Mouse (Mus musculus) embryonic facial prominence, embryonic 12.5 days (tissue): ENCODE measurements at regions not wholly inside any gene's neighbourhood (a gene's known extent, or its start where the extent isn't known, plus 50 kb on each side); places are given as distances from the start of the nearest gene placed in this dataset.

Source experiments
- ATAC-seq: fragments of 200-750 bp; cut with Nextera tagmentation; 2 replicates; pipeline ENCODE4 v1.8.0; 2017; ENCODE audit not compliant: insufficient number of reproducible peaks, insufficient read depth, low FRiP score, low TSS enrichment
- H3K27ac ChIP-seq: fragments of 300-500 bp; sonication (generic); 2 replicates; pipeline ENCODE4 v1.5.1; 2016; ENCODE audit warnings: mild to moderate bottlenecking
- H3K27me3 ChIP-seq: fragments of 300-500 bp; sonication (generic); 2 replicates; pipeline ENCODE4 v1.6.1; 2016; ENCODE audit warnings: mild to moderate bottlenecking, moderate library complexity
- H3K36me3 ChIP-seq: fragments of 300-500 bp; sonication (generic); 2 replicates; pipeline ENCODE4 v1.6.1; 2016; ENCODE audit warnings: mild to moderate bottlenecking
- H3K4me1 ChIP-seq: fragments of 300-500 bp; sonication (generic); 2 replicates; pipeline ENCODE4 v1.6.1; 2016
- H3K4me2 ChIP-seq: fragments of 300-500 bp; sonication (generic); replicated peaks from 2 replicates; pipeline ENCODE4 v1.6.1; 2016; ENCODE audit warnings: mild to moderate bottlenecking, moderate library complexity
- H3K4me3 ChIP-seq: fragments of 300-500 bp; sonication (generic); 2 replicates; pipeline ENCODE4 v1.5.1; 2016; ENCODE audit warnings: mild to moderate bottlenecking
- H3K9ac ChIP-seq: fragments of 300-500 bp; sonication (generic); 2 replicates; pipeline ENCODE4 v1.6.1; 2016; ENCODE audit warnings: mild to moderate bottlenecking, moderate library complexity
- H3K9me3 ChIP-seq: fragments of 300-500 bp; sonication (generic); 2 replicates; pipeline ENCODE4 v1.6.1; 2016; ENCODE audit warnings: mild to moderate bottlenecking, moderate library complexity
- WGBS: fragments of 180-500 bp; shearing (Covaris S2); methylation state at CpG from one replicate; pipeline ENCODE4 v1.1.7; 2016; 5-methylcytosine and 5-hydroxymethylcytosine counted together

DNA sequence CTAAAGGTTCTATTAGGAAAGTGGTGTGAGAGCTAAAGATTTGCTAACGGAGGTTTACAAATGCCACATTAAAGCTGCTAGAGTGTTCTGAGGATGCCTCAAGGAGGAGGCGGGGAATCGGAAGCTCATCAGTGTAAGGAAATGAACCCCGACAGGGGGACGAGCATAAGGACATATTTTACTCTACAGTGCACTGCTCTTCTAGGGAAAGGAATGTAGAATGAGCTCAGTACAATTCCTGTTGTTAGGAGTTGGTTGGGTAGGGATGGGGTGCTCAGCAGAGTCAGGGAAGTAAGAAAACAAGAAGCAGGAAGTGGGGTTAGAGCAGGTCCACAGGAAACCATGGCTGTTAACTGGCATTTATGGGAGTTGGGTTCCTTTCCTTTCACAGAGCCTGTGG lies 54.6 kb downstream of the Mex3b start:
- peaks cover 10% of the 10 kb centered on the region for H3K4me1 ChIP-seq
- H3K4me3 ChIP-seq, result no peak overlapping the region
- H3K4me2 ChIP-seq, result no peak overlapping the region
- no peaks in the 10 kb centered on the region for H3K36me3 ChIP-seq
- ATAC-seq, result no peak
- H3K9me3 ChIP-seq, result no peaks in the 10 kb centered on the region
- no peak overlapping the region for H3K9ac ChIP-seq
- H3K27ac ChIP-seq, result peak overlapping the region; percentile 31; the same call in 1 of the 2 replicates
- 60% methylated on average over 5 of the region's 5 CpGs for WGBS
- no peaks in the 10 kb centered on the region for H3K27me3 ChIP-seq

DNA sequence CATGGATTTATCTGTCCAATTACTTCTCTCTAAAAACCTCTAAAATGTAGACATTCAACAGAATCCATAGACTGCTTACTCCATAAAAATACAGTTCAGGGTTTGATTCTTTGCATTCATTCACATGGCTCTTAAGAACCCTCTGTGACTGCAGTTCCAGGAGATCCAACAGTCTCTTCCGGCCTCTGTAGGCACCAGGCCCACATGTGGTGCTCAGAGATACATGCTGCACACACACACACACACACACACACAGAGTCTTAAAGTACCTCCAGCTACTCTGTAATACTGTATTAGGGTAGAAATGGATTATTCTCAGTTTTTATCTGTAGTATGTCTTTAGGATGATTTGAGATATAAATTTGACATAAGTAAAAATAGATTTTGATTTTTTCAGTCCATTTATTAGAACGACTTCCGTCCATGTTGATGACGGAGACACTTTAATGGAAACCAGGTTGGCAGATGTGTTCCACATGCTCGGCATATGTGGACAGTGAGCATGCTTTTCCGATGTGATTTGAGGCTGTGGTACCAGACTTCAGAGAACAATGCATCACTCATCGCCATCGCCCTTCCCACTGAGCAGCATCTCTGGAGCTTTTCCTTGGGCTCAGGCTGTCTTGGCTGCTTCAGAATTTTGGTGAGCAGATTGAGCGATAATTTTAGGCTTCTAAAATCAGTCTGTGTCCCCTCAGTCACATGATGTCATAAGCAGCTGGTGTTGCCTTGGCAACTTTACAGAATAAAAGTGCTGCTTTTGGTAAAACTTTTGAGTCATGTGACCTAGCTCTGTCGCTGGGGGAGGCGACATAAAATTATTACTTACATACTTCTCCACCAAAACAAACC lies 56.3 kb downstream of the Mex3b start:
- no peak for ATAC-seq
- H3K36me3 ChIP-seq, result no peaks in the 10 kb centered on the region
- H3K9ac ChIP-seq, result no peak overlapping the region
- H3K9me3 ChIP-seq, result no peaks in the 10 kb centered on the region
- peak overlapping the region; percentile 76 for H3K27ac ChIP-seq
- no peaks in the 10 kb centered on the region for H3K27me3 ChIP-seq
- H3K4me2 ChIP-seq, result 0 out of 2 replicates have a peak overlapping the region, but pooled peaks have one; percentile 7
- peaks cover 10% of the 10 kb centered on the region for H3K4me1 ChIP-seq
- 29% methylated on average over 11 of the region's 11 CpGs for WGBS
- H3K4me3 ChIP-seq, result no peak overlapping the region

DNA sequence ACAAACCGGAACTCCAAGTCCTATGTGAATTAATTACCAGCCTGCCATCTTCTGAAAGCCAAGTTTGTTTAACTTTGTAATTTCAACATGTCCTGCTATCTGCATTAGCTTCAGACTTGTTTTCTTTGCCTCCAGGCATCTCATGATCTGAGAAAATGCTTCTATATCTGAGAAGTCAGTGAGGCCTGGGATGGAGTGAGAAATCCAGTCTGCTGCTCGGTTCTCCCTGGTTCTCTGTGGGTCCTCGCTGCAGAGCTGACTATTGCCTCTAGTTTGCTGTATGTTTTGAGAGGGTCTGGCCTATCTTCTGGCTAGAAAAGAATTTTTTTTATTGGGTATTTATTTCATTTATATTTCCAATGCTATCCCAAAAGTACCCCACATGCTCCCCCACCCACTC lies 57.0 kb downstream of the Mex3b start:
- 39% methylated on average over 3 of the region's 3 CpGs for WGBS
- H3K27ac ChIP-seq, result peak overlapping the region; percentile 76; the same call in 1 of the 2 replicates
- H3K9ac ChIP-seq, result no peak overlapping the region
- no peaks in the 10 kb centered on the region for H3K27me3 ChIP-seq
- no peaks in the 10 kb centered on the region for H3K9me3 ChIP-seq
- no peak for ATAC-seq
- peaks cover 10% of the 10 kb centered on the region for H3K4me1 ChIP-seq
- no peak overlapping the region for H3K4me3 ChIP-seq
- no peaks in the 10 kb centered on the region for H3K36me3 ChIP-seq
- 0 out of 2 replicates have a peak overlapping the region, but pooled peaks have one; percentile 7 for H3K4me2 ChIP-seq

- no peak for ATAC-seq
- no peak overlapping the region for H3K9ac ChIP-seq
- WGBS, result 31% methylated on average over 3 of the region's 3 CpGs
- H3K4me1 ChIP-seq, result no peaks in the 10 kb centered on the region; the same call in 1 of the 2 replicates
- no peak overlapping the region for H3K4me2 ChIP-seq
- H3K27me3 ChIP-seq, result no peaks in the 10 kb centered on the region
- H3K36me3 ChIP-seq, result no peaks in the 10 kb centered on the region
- no peak overlapping the region for H3K4me3 ChIP-seq
- H3K9me3 ChIP-seq, result no peaks in the 10 kb centered on the region
- H3K27ac ChIP-seq, result no peak overlapping the region
Measured at GRCm38 (mm10) chr7:82938311-82938710, 71.2 kb downstream of the Mex3b start.

DNA sequence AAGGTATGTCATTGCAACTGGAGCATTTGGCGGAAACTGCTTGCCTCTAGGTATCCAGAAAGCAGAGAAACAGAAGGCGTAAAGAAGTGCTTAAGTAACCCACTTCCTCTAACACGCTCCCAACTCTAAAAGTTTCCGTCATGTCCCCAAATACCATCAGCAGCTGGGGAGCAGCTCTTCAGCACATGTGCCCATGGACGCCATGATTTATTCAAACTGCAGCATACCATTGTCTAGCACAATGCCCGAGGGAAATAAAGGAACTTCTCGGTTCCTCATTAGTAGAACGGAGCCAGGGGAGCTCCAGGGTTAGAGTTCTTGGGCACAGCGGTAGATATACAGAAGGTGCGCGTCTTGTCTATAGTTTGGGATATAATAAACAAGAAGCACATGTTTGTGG lies 72.4 kb downstream of the Mex3b start:
- no peaks in the 10 kb centered on the region for H3K36me3 ChIP-seq
- no peak for ATAC-seq
- H3K4me3 ChIP-seq, result no peak overlapping the region
- H3K4me2 ChIP-seq, result no peak overlapping the region
- no peak overlapping the region for H3K27ac ChIP-seq
- no peak overlapping the region for H3K9ac ChIP-seq
- 84% methylated on average over 11 of the region's 11 CpGs for WGBS
- H3K27me3 ChIP-seq, result no peaks in the 10 kb centered on the region
- no peaks in the 10 kb centered on the region for H3K9me3 ChIP-seq
- H3K4me1 ChIP-seq, result no peaks in the 10 kb centered on the region; the same call in 1 of the 2 replicates

GRCm38 (mm10) chr7:82943376-82943775 lies 76.2 kb downstream of the Mex3b start:
- H3K9ac ChIP-seq, result no peak overlapping the region
- H3K27me3 ChIP-seq, result no peaks in the 10 kb centered on the region
- no peaks in the 10 kb centered on the region for H3K9me3 ChIP-seq
- 61% methylated on average over 9 of the region's 9 CpGs for WGBS
- H3K4me3 ChIP-seq, result no peak overlapping the region
- H3K36me3 ChIP-seq, result no peaks in the 10 kb centered on the region
- ATAC-seq, result no peak
- H3K4me2 ChIP-seq, result no peak overlapping the region
- H3K27ac ChIP-seq, result no peak overlapping the region
- H3K4me1 ChIP-seq, result no peaks in the 10 kb centered on the region; the same call in 1 of the 2 replicates

DNA sequence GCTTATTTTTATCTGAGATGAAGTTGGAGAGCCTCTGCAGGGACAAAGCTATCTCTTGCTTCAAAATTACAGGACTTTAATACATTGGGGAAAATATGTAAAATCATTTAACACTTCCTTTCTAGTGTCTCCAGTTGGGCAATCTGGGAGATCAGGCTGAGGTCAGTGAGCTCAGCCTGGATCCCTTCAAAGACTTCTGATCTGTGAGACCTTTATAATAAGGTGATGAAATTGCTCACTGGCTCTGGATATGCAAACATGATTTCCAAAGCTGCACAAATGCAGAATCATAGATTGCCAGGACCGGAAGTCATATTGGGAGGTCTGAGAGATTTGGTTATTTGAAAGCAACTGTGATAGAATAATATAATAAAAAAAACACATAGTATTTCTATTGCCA lies 76.7 kb downstream of the Mex3b start:
- Histone ChIP-seq H3K4me3 (no peak overlapping the region), H3K9me3 (no peaks in the 10 kb centered on the region), H3K27me3 (no peaks in the 10 kb centered on the region), H3K4me2 (no peak overlapping the region), H3K36me3 (no peaks in the 10 kb centered on the region), H3K4me1 (no peaks in the 10 kb centered on the region; the same call in 1 of the 2 replicates), H3K9ac (no peak overlapping the region), H3K27ac (no peak overlapping the region)
- ATAC-seq, result no peak
- 90% methylated on average over 1 of the region's 1 CpGs for WGBS

DNA sequence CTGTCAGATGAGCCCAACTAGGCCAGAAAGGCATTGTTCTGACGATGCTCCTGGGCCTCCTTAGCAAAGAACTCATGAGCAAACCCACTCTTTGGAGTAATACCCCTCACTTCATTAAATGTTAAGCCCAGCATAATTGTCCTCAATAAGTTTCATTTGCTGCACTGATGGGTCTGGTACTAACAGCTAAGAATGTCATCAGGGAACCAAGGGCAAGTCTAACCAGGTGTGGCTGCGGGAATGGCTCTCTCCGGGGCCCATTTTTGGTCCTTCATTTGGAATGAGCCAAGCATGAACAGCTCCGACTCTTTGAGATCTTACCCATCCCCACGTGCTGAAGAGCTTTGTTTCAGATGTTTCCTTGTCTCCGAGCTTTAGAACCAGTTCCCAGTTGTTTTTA lies 82.2 kb downstream of the Mex3b start:
- Histone ChIP-seq H3K27ac (no peak overlapping the region), H3K4me3 (no peak overlapping the region), H3K4me2 (no peak overlapping the region), H3K9ac (no peak overlapping the region), H3K4me1 (no peaks in the 10 kb centered on the region), H3K27me3 (no peaks in the 10 kb centered on the region), H3K9me3 (no peaks in the 10 kb centered on the region), H3K36me3 (no peaks in the 10 kb centered on the region)
- ATAC-seq, result no peak
- 89% methylated on average over 6 of the region's 6 CpGs for WGBS

GRCm38 (mm10) chr7:82957208-82957977 lies 90.3 kb downstream of the Mex3b start:
- H3K27me3 ChIP-seq, result no peaks in the 10 kb centered on the region
- H3K4me3 ChIP-seq, result no peak overlapping the region
- ATAC-seq, result no peak
- no peak overlapping the region for H3K4me2 ChIP-seq
- no peaks in the 10 kb centered on the region for H3K36me3 ChIP-seq
- WGBS, result 63% methylated on average over 20 of the region's 20 CpGs
- H3K9ac ChIP-seq, result no peak overlapping the region
- no peak overlapping the region for H3K27ac ChIP-seq
- 0 out of 2 replicates have a peak, but pooled peaks cover 3% of the 10 kb centered on the region for H3K4me1 ChIP-seq
- H3K9me3 ChIP-seq, result no peaks in the 10 kb centered on the region

DNA sequence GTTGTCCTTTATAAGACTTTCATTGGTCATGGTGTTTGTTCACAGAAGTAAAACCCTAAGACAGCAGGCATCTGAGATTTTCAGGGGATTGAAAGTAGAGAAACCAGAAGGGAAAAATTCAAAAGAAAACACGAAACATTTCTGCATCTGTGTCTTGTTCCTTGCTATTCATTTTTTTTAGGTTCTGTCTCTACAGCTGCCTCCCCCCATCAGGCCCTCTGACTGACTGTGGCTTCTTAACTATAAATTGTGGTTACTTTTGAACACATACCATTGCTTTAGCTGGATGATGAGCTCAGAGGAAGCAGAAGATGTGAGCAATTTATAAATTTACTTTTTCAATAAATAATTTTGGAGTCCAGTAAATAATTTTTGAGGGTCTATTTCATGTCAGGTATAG lies 103.5 kb downstream of the Mex3b start:
- Histone ChIP-seq H3K27ac (no peak overlapping the region), H3K4me2 (no peak overlapping the region), H3K9me3 (no peaks in the 10 kb centered on the region), H3K27me3 (no peaks in the 10 kb centered on the region), H3K9ac (no peak overlapping the region), H3K36me3 (no peaks in the 10 kb centered on the region), H3K4me3 (no peak overlapping the region), H3K4me1 (peaks cover 13% of the 10 kb centered on the region)
- ATAC-seq, result no peak
- 83% methylated on average over 1 of the region's 1 CpGs for WGBS

GRCm38 (mm10) chr7:82971244-82971643 lies 104.1 kb downstream of the Mex3b start:
- no peak overlapping the region for H3K4me3 ChIP-seq
- H3K36me3 ChIP-seq, result no peaks in the 10 kb centered on the region
- H3K9ac ChIP-seq, result no peak overlapping the region
- ATAC-seq, result no peak
- WGBS, result 89% methylated on average over 5 of the region's 5 CpGs
- H3K4me2 ChIP-seq, result no peak overlapping the region
- H3K27ac ChIP-seq, result peak overlapping the region; percentile 1; the same call in 1 of the 2 replicates
- peaks cover 13% of the 10 kb centered on the region for H3K4me1 ChIP-seq
- no peaks in the 10 kb centered on the region for H3K9me3 ChIP-seq
- no peaks in the 10 kb centered on the region for H3K27me3 ChIP-seq
